Mouse (Mus musculus) lung, postnatal 36 days (tissue): ENCODE data around the gene Ddx10.

ENCODE experiments used
- DNase-seq: peaks from one replicate; pipeline ENCODE4 v3.0.0; 2022; ENCODE audit warnings: mixed read lengths

Gene Ddx10

DNA sequence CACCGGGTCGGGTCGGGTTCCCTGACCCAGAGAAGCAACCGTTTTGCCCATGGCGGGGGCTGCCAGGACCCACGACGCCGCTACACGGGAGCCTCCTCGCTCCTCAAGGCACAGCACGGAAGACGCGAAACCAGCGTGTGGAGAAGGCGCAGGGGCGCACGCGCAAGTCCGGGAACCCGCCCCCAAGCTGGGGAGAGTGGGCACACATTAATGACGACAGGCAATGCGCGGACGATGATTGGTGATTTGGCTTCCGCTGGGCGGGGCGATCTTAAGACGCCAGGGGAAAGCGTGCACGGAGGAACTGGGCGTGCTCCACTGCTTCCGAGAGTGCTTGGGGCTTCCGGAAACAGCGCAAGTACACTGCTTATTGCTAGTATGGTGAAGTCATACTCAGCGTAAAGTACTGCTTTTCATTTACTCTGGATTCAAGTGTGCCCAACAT, at the start of gene Ddx10:
Gene Ddx10 (minus strand): TSS at position 101 of the 445 bp plus-strand sequence.
- DNase-seq: peak; percentile 99

GRCm38 (mm10) chr9:53292833-53293232, 45.0 kb upstream of the Ddx10 start:
- DNase-seq: no peak

GRCm38 (mm10) chr9:53290006-53290405, 42.2 kb upstream of the Ddx10 start:
- DNase-seq: no peak

DNA sequence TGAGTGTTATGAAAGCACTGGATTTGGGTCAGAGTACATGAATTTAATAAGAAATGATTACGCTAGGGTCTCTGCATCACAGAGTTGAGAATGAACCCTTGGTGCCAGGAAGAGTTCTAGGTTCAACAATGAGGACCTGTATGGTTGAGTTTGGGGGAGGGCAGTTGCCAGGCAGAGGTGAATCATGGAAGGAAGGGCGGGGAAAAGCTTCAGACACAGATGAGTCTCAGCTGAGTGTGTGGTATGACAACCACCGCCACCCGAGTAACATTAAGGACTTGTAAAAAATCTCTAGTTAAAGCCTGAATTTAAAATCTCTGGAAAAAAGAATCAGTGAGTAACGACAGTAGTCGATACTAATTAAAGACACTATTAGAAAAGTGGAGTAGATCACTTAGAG, 38.9 kb upstream of the Ddx10 start:
- no peak for DNase-seq

DNA sequence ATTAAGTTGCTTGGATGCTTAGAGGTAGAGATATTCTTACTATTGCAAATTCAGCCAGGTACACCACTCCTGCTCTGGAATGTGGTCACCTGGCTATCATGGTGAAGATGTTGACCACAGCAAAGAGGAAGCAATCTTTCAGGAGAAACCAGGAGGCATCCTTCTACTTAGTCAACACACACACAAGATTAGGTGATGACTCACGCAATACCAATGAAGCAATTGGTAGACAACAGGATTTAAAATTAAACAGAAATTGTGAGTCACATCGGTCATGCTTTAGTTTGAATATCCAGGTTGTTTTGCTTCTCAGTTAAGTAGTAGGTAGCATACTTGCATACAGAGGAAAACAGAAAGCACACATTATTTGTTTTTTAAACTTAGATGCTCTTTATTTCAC, 31.1 kb upstream of the Ddx10 start:
- DNase-seq: no peak

GRCm38 (mm10) chr9:53276381-53276780, 28.5 kb upstream of the Ddx10 start:
- no peak for DNase-seq

- DNase-seq: no peak
Observed at GRCm38 (mm10) chr9:53272714-53273113, 24.9 kb upstream of the Ddx10 start.

- no peak for DNase-seq
Observed at GRCm38 (mm10) chr9:53272207-53272606, 24.4 kb upstream of the Ddx10 start.

DNA sequence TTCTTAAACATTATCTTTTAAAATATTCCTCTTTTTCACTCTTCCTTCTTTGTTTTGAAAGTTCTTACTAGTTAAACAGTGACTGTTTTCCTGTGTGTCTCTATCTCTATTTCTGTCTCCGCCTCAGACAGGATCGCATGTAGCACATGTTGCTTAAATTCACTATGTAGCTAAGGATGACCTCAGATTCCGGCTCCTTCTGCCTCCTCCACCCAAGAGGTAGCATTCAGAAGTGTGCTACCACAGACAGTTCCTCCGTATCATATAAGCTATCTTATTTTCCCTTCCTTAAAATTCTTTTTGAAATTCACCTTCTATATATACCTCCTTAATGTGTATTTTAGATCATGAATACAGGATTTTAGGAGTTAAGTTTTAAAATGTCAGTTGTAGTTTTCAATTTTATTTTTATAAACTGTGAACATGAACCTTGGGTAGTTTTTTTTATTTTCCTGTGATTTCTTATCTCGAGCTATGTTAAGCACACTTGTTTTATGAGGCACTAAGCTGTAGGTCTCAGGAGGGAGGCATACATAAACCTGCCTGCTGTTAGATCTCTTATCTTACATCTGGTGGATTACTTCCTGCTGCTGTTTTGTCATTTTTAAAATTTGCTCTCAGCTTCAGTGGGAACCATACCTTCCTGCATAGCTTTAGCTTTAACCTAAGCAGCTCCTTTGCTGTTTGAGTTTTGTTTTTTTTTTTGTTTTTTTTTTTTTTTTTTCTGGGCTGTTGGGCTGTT, 23.6 kb upstream of the Ddx10 start:
- DNase-seq: no peak

DNA sequence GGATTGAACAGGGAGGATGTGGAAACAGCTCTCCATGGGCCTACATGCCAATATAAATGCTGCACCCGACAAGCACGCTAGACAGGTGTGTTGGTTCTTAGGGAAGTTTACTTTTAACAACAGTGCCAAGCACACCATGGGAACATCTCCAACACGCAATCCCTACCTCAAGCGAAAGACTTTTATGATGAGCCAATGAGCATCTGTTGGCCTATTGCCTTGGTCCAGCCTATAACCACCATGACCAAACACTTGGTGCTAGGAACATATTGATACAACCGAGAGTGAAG, 21.6 kb upstream of the Ddx10 start:
- no peak for DNase-seq

GRCm38 (mm10) chr9:53268731-53269465, 21.0 kb upstream of the Ddx10 start:
- peak; percentile 85 for DNase-seq

DNA sequence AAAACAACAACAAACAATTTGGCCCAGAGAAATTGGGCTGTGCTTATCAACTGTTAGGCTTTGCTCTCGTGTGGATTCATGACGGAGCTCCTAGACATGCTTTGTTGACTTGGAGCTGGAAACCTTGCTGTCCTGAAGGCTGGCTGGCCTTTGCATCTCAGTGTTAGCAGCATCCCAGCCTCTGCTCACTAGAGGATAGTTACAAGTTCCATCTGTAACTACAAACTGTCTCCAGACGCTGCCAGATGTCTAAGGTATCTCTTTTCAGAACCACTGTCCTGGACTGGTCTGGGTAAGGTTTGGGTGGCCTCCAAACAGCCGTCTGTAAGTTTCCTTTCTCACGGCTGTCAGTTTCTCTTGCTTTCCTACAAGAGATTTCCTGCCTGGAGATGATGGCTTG, 20.2 kb upstream of the Ddx10 start:
- peak; percentile 44 for DNase-seq

DNA sequence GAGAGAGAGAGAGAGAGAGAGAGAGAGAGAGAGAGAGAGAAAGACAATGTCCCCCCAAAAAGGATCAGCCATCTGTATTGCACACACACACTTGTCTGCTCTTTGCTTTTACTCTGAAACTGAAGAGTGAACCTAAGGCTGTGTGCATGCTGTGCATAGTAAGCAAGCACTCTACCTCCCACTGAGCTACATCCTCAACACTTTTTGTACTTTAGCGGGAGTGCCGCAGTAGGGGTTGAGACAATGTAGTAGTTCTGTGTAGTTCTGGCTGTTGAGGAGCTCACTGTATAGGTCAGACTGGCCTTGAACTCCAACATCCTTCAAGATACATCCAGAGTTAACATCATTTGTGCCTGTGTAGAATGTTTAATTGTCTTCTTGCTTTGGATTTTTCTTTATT, 17.7 kb upstream of the Ddx10 start:
- DNase-seq: no peak

- peak; percentile 67 for DNase-seq
Observed at GRCm38 (mm10) chr9:53264387-53264786, 16.5 kb upstream of the Ddx10 start.

DNA sequence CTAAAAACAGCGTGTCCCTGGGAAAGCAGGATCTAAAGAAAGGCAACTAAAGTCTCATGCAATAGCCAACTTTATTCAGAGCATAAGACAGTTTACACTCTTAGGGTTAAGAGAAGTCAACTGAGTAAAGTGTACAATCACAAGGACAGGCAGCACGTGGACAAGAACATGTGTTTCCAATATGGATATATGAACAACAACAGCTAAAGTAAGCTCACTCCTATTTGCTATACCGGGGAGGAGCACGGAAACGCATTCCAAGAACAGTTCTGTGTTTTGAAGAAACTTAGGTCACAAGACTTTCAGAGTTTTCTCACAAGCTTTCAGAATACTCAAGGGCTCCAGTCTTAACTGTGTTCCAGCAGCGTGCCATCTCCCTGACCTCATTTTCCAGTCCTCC, 10.3 kb upstream of the Ddx10 start:
- DNase-seq: no peak

GRCm38 (mm10) chr9:53257772-53258171, 9.9 kb upstream of the Ddx10 start:
- DNase-seq: no peak

- no peak for DNase-seq
Observed at GRCm38 (mm10) chr9:53256690-53257305, 8.9 kb upstream of the Ddx10 start.

GRCm38 (mm10) chr9:53254368-53254767, 6.5 kb upstream of the Ddx10 start:
- peak; percentile 93 for DNase-seq

GRCm38 (mm10) chr9:53247516-53247915, 337 bp downstream of the Ddx10 start:
- DNase-seq: no peak

- peak; percentile 1 for DNase-seq
Observed at GRCm38 (mm10) chr9:53218181-53218580, 29.7 kb downstream of the Ddx10 start.

DNA sequence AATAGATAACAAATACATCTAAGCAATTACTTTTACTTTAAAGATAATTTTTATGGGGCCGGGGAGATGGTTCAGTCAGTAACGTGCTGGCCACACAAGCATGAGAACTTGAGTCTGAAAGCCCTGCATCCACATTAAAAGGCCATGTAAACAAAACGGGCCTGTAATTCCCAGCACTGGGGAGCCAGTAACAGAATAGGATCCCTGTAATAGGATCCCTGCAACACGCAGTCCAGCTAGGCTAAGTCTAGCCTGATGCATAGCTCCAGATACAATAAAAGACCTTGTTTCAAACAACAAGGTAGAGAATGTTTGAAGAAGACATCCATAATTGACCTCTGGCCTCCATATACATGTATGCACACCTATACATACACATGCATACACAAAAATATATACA, 39.6 kb downstream of the Ddx10 start:
- no peak for DNase-seq

DNA sequence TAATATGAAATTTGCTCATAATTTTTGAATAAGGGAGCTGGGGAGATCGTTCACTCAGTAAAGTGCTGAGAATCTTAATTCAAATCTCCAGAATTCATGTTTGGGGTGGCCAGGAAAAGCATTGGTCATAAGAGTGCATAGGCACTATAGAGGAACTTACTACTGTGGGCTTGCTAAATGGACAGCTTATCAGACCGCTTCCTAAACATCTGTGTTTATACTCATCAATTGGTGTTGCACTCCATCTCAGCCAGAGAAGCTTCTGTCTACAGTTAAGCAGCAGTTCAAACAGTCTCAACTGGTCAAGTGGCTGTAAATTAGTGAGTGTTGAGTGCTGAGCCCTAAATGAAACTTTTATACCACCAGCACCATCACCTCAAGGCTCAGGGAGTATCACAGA, 73.3 kb downstream of the Ddx10 start:
- no peak for DNase-seq

DNA sequence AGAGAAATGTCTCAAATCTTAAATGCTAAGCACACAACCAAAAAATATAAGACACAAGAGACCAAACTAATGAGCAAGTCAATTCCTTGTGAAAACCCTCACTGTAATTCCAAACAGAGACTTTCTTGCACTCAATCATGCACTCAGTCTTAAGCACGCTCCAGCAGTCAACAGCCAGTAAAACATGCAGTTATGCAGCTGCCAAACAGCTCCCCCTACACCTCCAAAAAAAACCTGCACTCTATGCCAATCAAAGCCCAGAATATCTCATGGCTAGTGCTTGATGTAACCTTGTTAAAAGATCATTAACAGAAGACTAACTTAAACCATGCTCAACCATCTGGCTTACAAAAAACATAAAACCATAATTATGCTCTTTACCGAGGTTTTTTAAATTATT, 74.6 kb downstream of the Ddx10 start:
- peak; percentile 17 for DNase-seq

DNA sequence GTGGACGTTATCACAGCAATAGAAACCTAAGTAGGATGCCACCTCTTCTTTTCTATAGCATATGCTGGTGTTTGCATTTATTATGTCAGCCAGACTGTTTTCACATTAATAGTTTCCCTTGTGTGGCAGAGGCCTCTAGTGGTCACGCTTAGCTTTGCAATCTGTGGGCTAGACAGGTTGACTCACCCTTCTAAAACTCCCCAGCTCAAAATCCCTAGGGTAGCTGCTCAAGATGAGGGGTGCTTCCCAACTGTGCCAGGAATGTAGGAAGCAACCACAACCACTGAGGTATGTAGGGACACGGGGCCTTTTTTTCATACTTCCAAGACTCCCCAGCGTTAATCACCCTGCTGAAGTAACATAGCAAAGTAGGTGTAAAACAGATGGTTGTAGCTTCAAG, 103.6 kb downstream of the Ddx10 start:
- DNase-seq: peak; percentile 58
